Mouse (Mus musculus): ENCODE measurements around the gene Clcnkb. TPM values are rescaled to one million over a fixed set of nuclear protein-coding genes. Genes with fewer than 3 reads are reported as not detected.

Clcnkb gene
- polyA plus RNA-seq, 1 experiment from 2014 or later = not detected

GRCm38 (mm10) chr4:141451916-141452450 lies 36.2 kb upstream of the Clcnkb start:
- 94% methylated on average over 9 of the region's 9 CpGs for WGBS
- 0 out of 2 replicates have a peak, but pooled peaks cover under 1% of the 10 kb centered on the region for H3K4me1 ChIP-seq (replicated peaks)
- H3K4me2 ChIP-seq (replicated peaks) = no peak overlapping the region
- no peak overlapping the region for H3K4me3 ChIP-seq (replicated peaks)
- H3K36me3 ChIP-seq = peaks cover 77% of the 10 kb centered on the region
- no peaks in the 10 kb centered on the region for H3K27me3 ChIP-seq
- no peak overlapping the region for H3K9ac ChIP-seq (replicated peaks)
- no peak for ATAC-seq
- H3K9me3 ChIP-seq = no peaks in the 10 kb centered on the region
- H3K27ac ChIP-seq = no peak overlapping the region

- Histone ChIP-seq H3K27ac (no peak overlapping the region), H3K36me3 (peaks cover 76% of the 10 kb centered on the region), H3K27me3 (no peaks in the 10 kb centered on the region), H3K4me3 (replicated peaks) (no peak overlapping the region), H3K9me3 (no peaks in the 10 kb centered on the region), H3K4me2 (replicated peaks) (no peak overlapping the region), H3K4me1 (replicated peaks) (peaks cover 7% of the 10 kb centered on the region), H3K9ac (replicated peaks) (no peak overlapping the region)
- 92% methylated on average over 2 of the region's 2 CpGs for WGBS
- ATAC-seq = no peak
Observed at GRCm38 (mm10) chr4:141451251-141451650, 35.4 kb upstream of the Clcnkb start.

- H3K9me3 ChIP-seq = no peaks in the 10 kb centered on the region
- H3K9ac ChIP-seq (replicated peaks) = 0 out of 2 replicates have a peak overlapping the region, but pooled peaks have one; percentile 44
- no peaks in the 10 kb centered on the region for H3K27me3 ChIP-seq
- no peak for ATAC-seq
- H3K36me3 ChIP-seq = peaks cover 43% of the 10 kb centered on the region
- peaks cover 24% of the 10 kb centered on the region for H3K4me1 ChIP-seq (replicated peaks)
- 83% methylated on average over 7 of the region's 7 CpGs for WGBS
- peak overlapping the region; percentile 90 for H3K4me2 ChIP-seq (replicated peaks)
- H3K27ac ChIP-seq = no peak overlapping the region
- H3K4me3 ChIP-seq (replicated peaks) = peak overlapping the region; percentile 73; the same call in 1 of the 2 replicates
Observed at GRCm38 (mm10) chr4:141446211-141446610, 30.4 kb upstream of the Clcnkb start.

GRCm38 (mm10) chr4:141445328-141445720 lies 29.5 kb upstream of the Clcnkb start:
- no peaks in the 10 kb centered on the region for H3K27me3 ChIP-seq
- ATAC-seq = no peak
- peaks cover 24% of the 10 kb centered on the region for H3K4me1 ChIP-seq (replicated peaks)
- peak overlapping the region; percentile 73 for H3K4me3 ChIP-seq (replicated peaks)
- H3K27ac ChIP-seq = peak overlapping the region; percentile 82
- H3K4me2 ChIP-seq (replicated peaks) = peak overlapping the region; percentile 90
- peaks cover 37% of the 10 kb centered on the region for H3K36me3 ChIP-seq
- whole genome bisulfite sequencing = 17% methylated on average over 14 of the region's 14 CpGs
- H3K9me3 ChIP-seq = no peaks in the 10 kb centered on the region
- H3K9ac ChIP-seq (replicated peaks) = peak overlapping the region; percentile 95

GRCm38 (mm10) chr4:141444451-141445327 lies 28.9 kb upstream of the Clcnkb start, which contains the start of gene Zbtb17:
Gene Zbtb17 (plus strand): TSS chr4:141444654.
- under 1% methylated on average over 87 of the region's 102 CpGs for WGBS
- H3K27ac ChIP-seq = peak within 1 kb of the TSS; percentile 82
- H3K4me2 ChIP-seq (replicated peaks) = peak within 1 kb of the TSS; percentile 90
- peak within 1 kb of the TSS; percentile 95 for H3K9ac ChIP-seq (replicated peaks)
- peak within 1 kb of the TSS; percentile 73 for H3K4me3 ChIP-seq (replicated peaks)
- ATAC-seq = peak; percentile 95
- peaks cover 24% of the 10 kb centered on the region for H3K4me1 ChIP-seq (replicated peaks)
- no peaks in the 10 kb centered on the region for H3K27me3 ChIP-seq
- H3K9me3 ChIP-seq = no peaks in the 10 kb centered on the region
- peaks cover 30% of the 10 kb centered on the region for H3K36me3 ChIP-seq

GRCm38 (mm10) chr4:141443641-141444429 lies 28.0 kb upstream of the Clcnkb start:
- H3K4me2 ChIP-seq (replicated peaks) = peak overlapping the region; percentile 90
- no peaks in the 10 kb centered on the region for H3K27me3 ChIP-seq
- H3K4me3 ChIP-seq (replicated peaks) = peak overlapping the region; percentile 73
- 49% methylated on average over 11 of the region's 11 CpGs for WGBS
- peaks cover 24% of the 10 kb centered on the region for H3K4me1 ChIP-seq (replicated peaks)
- no peak overlapping the region for H3K9ac ChIP-seq (replicated peaks)
- H3K9me3 ChIP-seq = no peaks in the 10 kb centered on the region
- H3K36me3 ChIP-seq = peaks cover 22% of the 10 kb centered on the region
- ATAC-seq = no peak
- no peak overlapping the region for H3K27ac ChIP-seq

- H3K36me3 ChIP-seq = no peaks in the 10 kb centered on the region
- no peak overlapping the region for H3K4me2 ChIP-seq (replicated peaks)
- no peaks in the 10 kb centered on the region for H3K27me3 ChIP-seq
- no peak overlapping the region for H3K9ac ChIP-seq (replicated peaks)
- no peak overlapping the region for H3K4me3 ChIP-seq (replicated peaks)
- ATAC-seq = no peak
- H3K9me3 ChIP-seq = no peaks in the 10 kb centered on the region
- peaks cover 13% of the 10 kb centered on the region for H3K4me1 ChIP-seq (replicated peaks)
- H3K27ac ChIP-seq = no peak overlapping the region
Observed at GRCm38 (mm10) chr4:141440877-141441276, 25.1 kb upstream of the Clcnkb start.

GRCm38 (mm10) chr4:141439083-141439803 lies 23.4 kb upstream of the Clcnkb start:
- no peak for ATAC-seq
- no peaks in the 10 kb centered on the region for H3K9me3 ChIP-seq
- H3K27me3 ChIP-seq = no peaks in the 10 kb centered on the region
- WGBS = 83% methylated on average over 12 of the region's 12 CpGs
- H3K4me1 ChIP-seq (replicated peaks) = peaks cover 6% of the 10 kb centered on the region
- H3K36me3 ChIP-seq = no peaks in the 10 kb centered on the region
- H3K27ac ChIP-seq = no peak overlapping the region
- no peak overlapping the region for H3K9ac ChIP-seq (replicated peaks)
- no peak overlapping the region for H3K4me3 ChIP-seq (replicated peaks)
- no peak overlapping the region for H3K4me2 ChIP-seq (replicated peaks)

GRCm38 (mm10) chr4:141435974-141436373 lies 20.2 kb upstream of the Clcnkb start, which contains the start of gene Srarp:
Gene Srarp (minus strand): TSS chr4:141436105.
- 94% methylated on average over 1 of the region's 1 CpGs for whole genome bisulfite sequencing
- no peaks in the 10 kb centered on the region for H3K36me3 ChIP-seq
- no peak within 1 kb of the TSS for H3K4me3 ChIP-seq (replicated peaks)
- no peaks in the 10 kb centered on the region for H3K9me3 ChIP-seq
- no peaks in the 10 kb centered on the region for H3K27me3 ChIP-seq
- no peak within 1 kb of the TSS for H3K4me2 ChIP-seq (replicated peaks)
- no peak for ATAC-seq
- no peak within 1 kb of the TSS for H3K9ac ChIP-seq (replicated peaks)
- H3K4me1 ChIP-seq (replicated peaks) = no peaks in the 10 kb centered on the region
- no peak within 1 kb of the TSS for H3K27ac ChIP-seq

GRCm38 (mm10) chr4:141433191-141433590 lies 17.4 kb upstream of the Clcnkb start:
- Histone ChIP-seq H3K27me3 (0 out of 2 replicates have a peak, but pooled peaks cover 3% of the 10 kb centered on the region), H3K36me3 (no peaks in the 10 kb centered on the region), H3K9me3 (no peaks in the 10 kb centered on the region), H3K27ac (no peak overlapping the region), H3K4me1 (replicated peaks) (no peaks in the 10 kb centered on the region), H3K4me3 (replicated peaks) (no peak overlapping the region), H3K4me2 (replicated peaks) (no peak overlapping the region), H3K9ac (replicated peaks) (no peak overlapping the region)
- 87% methylated on average over 18 of the region's 18 CpGs for WGBS
- no peak for ATAC-seq

GRCm38 (mm10) chr4:141432666-141433065 lies 16.9 kb upstream of the Clcnkb start:
- WGBS = 76% methylated on average over 14 of the region's 14 CpGs
- no peak overlapping the region for H3K4me3 ChIP-seq (replicated peaks)
- ATAC-seq = no peak

More at GRCm38 (mm10) chr4:141432666-141433065, 16.9 kb upstream of the Clcnkb start:
- Histone ChIP-seq H3K36me3 (no peaks in the 10 kb centered on the region), H3K4me1 (replicated peaks) (no peaks in the 10 kb centered on the region), H3K9ac (replicated peaks) (no peak overlapping the region), H3K4me2 (replicated peaks) (no peak overlapping the region), H3K27ac (no peak overlapping the region), H3K27me3 (0 out of 2 replicates have a peak, but pooled peaks cover 3% of the 10 kb centered on the region), H3K9me3 (no peaks in the 10 kb centered on the region)
